Mouse (Mus musculus): ENCODE data around the gene Olfr558.

- TF ChIP-seq CTCF (IDR thresholded peaks at IDR 0.05; ENCODE audit: low read depth, low read length) (no peak), POLR2A (IDR thresholded peaks at IDR 0.05; ENCODE audit: borderline replicate concordance, low read depth, low read length) (no peak)
Observed at GRCm38 (mm10) chr7:102658523-102658922, 43.5 kb upstream of the Olfr558 start, which contains the start of gene Olfr555.
